Mouse (Mus musculus): ENCODE data around the gene M6pr.
"Not testable (repeated sequence)": the region's sequence is repeated elsewhere in the genome, so short reads cannot be mapped to it uniquely, and the experiment has no call there.

- TF ChIP-seq POLR2A (IDR thresholded peaks at IDR 0.05; ENCODE audit: extremely low read depth, insufficient read depth, low read length); CTCF (IDR thresholded peaks at IDR 0.05; ENCODE audit: low read depth, low read length): not testable (repeated sequence)
These were observed 38.8 kb downstream of the M6pr start for GRCm38 (mm10) chr6:122347326-122347725.

Measured in liver, adult 2 months (tissue).